In genomic region chr3:32910071-32910551, GRCm38 (mm10) we compare ENCODE assay signal across 8 mouse cellular contexts.
A peak's percentile ranks its signal among the peaks of the same experiment; 100 is the strongest.
DNase-seq lines count a peak whose midpoint lies in the region; ATAC-seq and TF ChIP-seq lines count a peak whose summit lies in the region.

No protein-coding gene starts in this region.

- peak; percentile 69 for TF ChIP-seq CTCF in left cerebral cortex, adult 2 months (IDR thresholded peaks at IDR 0.05)

- no peak for ATAC-seq in heart, embryonic 14.5 days (ENCODE audit: insufficient number of reproducible peaks, insufficient read depth, low FRiP score, low read depth)
- no peak for ATAC-seq in hindbrain, embryonic 11.5 days (ENCODE audit: low FRiP score)

- no peak overlapping the region for H3K4me2 ChIP-seq in heart, embryonic 14.5 days (ENCODE audit: low read length)
- no peak overlapping the region for H3K4me2 ChIP-seq in hindbrain, embryonic 11.5 days (replicated peaks; ENCODE audit: low read depth, low read length)

- intact Hi-C loops in left cerebral cortex, adult 2 months (cut with DNase I), result loop anchor here (2.0 kb wide), 1 partner anchor 881 kb away; no protein-coding TSS in a partner anchor

- peak overlapping the region in 1 of 2 experiments; percentile 26; a peak in 1 of 4 replicates for H3K27ac ChIP-seq in heart, embryonic 14.5 days (replicated peaks in 1 of 2; ENCODE audit: control insufficient read depth in 1 of 2, insufficient read depth in 1 of 2, low read depth in 2 of 2, low read length in 2 of 2)
- no peak overlapping the region for H3K27ac ChIP-seq in heart, embryonic 10.5 days
- H3K27ac ChIP-seq in hindbrain, embryonic 11.5 days (ENCODE audit: low read depth, low read length), result no peak overlapping the region
- H3K27ac ChIP-seq in left cerebral cortex, adult 2 months, result no peak overlapping the region

- H3K4me1 ChIP-seq in heart, embryonic 14.5 days (ENCODE audit: control insufficient read depth in 2 of 2, insufficient read depth in 2 of 2, low read length in 2 of 2), result peaks cover 18 to 44% of the 10 kb centered on the region in 2 experiments
- peaks cover 32% of the 10 kb centered on the region for H3K4me1 ChIP-seq in heart, embryonic 10.5 days
- H3K4me1 ChIP-seq in hindbrain, embryonic 11.5 days (replicated peaks; ENCODE audit: control insufficient read depth, insufficient read depth, low read length), result no peaks in the 10 kb centered on the region

- H3K36me3 ChIP-seq in heart, embryonic 14.5 days (ENCODE audit: control insufficient read depth, insufficient read depth, low read length), result peaks cover 60% of the 10 kb centered on the region
- peaks cover 42% of the 10 kb centered on the region for H3K36me3 ChIP-seq in heart, embryonic 10.5 days
- 0 out of 2 replicates have a peak, but pooled peaks cover 3% of the 10 kb centered on the region for H3K36me3 ChIP-seq in hindbrain, embryonic 11.5 days (ENCODE audit: control insufficient read depth, insufficient read depth, low read length)

- peak overlapping the region; percentile 30; the same call in 1 of the 2 replicates for H3K9ac ChIP-seq in heart, embryonic 14.5 days (ENCODE audit: low read length)
- no peak overlapping the region for H3K9ac ChIP-seq in hindbrain, embryonic 11.5 days (ENCODE audit: low read depth, low read length)

- H3K27me3 ChIP-seq in heart, embryonic 14.5 days (ENCODE audit: control insufficient read depth, insufficient read depth, low read length), result no peaks in the 10 kb centered on the region
- H3K27me3 ChIP-seq in heart, embryonic 10.5 days (ENCODE audit: insufficient read depth, poor library complexity, severe bottlenecking), result no peaks in the 10 kb centered on the region
- H3K27me3 ChIP-seq in hindbrain, embryonic 11.5 days (ENCODE audit: control insufficient read depth, insufficient read depth, low read length), result no peaks in the 10 kb centered on the region

- no peak overlapping the region for H3K4me3 ChIP-seq in heart, embryonic 14.5 days (ENCODE audit: control insufficient read depth in 1 of 2, insufficient read depth in 1 of 2, low read depth in 1 of 2, low read length in 2 of 2)
- H3K4me3 ChIP-seq in heart, embryonic 10.5 days, result no peak overlapping the region
- H3K4me3 ChIP-seq in hindbrain, embryonic 11.5 days (ENCODE audit: low read depth, low read length), result no peak overlapping the region
- no peak overlapping the region for H3K4me3 ChIP-seq in left cerebral cortex, adult 2 months

- no peaks in the 10 kb centered on the region for H3K9me3 ChIP-seq in heart, embryonic 14.5 days (ENCODE audit: control insufficient read depth, low read length)
- no peaks in the 10 kb centered on the region for H3K9me3 ChIP-seq in heart, embryonic 10.5 days
- H3K9me3 ChIP-seq in hindbrain, embryonic 11.5 days (ENCODE audit: control insufficient read depth, low read length), result no peaks in the 10 kb centered on the region

- no peak for DNase-seq in heart, embryonic 10.5 days (ENCODE audit: low spot score)
- peak; percentile 81 for DNase-seq in brain, adult 2 months (ENCODE audit: low read depth, low spot score)
- peak; percentile 49 for DNase-seq in hindbrain, embryonic 11.5 days (ENCODE audit: low spot score)
- DNase-seq in left cerebral cortex, adult 2 months (ENCODE audit: extremely low spot score in 1 of 2, low spot score in 2 of 2), result peak; percentile 25 to 35
- DNase-seq in right cerebral cortex, postnatal 25 days, result peak; percentile 30
- no peak for DNase-seq in adrenal gland, postnatal 25 days
- DNase-seq in gastrocnemius, postnatal 4 days (ENCODE audit: low spot score in 2 of 2), result no peak

- WGBS in heart, embryonic 14.5 days, result 43% methylated on average over 7 of the region's 7 CpGs
- 59% methylated on average over 7 of the region's 7 CpGs for WGBS in heart, embryonic 10.5 days
- WGBS in hindbrain, embryonic 11.5 days, result 59% methylated on average over 7 of the region's 7 CpGs

Comparison
In these comparisons a context has a peak if more than half of its experiments do, and no peak if none do; other contexts are left out.
1. DNase-seq: peak in brain, adult 2 months (single experiment), hindbrain, embryonic 11.5 days (single experiment), left cerebral cortex, adult 2 months (2 of 2) and right cerebral cortex, postnatal 25 days (single experiment); none in heart, embryonic 10.5 days (single experiment), adrenal gland, postnatal 25 days (single experiment) and gastrocnemius, postnatal 4 days (0 of 2).